Mouse (Mus musculus) ovary, postnatal 14 days (tissue): Measurements from ENCODE around the gene Tmprss11a.

ENCODE experiments used
- DNase-seq: peaks from one replicate; pipeline ENCODE4 v3.0.0; 2022; ENCODE audit warnings: low spot score

The Tmprss11a gene

DNA sequence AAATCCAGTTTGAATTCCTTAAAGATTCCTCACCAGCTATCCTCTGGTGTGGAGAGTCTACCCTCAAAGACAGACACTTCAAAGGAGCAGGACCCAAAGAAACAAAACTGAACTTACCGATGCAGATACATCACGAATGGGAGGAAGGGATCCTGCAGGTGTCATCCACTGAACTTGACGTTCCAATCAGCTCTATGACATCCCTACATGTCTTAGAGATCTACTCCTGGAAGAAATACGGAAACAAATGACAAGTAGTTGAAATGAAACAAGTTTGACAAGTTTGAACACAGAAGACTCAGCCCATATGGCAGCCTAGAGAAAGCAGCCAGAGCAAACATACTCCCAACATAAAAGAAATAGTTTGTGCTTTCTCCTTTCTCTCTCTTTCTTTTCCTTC is at the start of gene Tmprss11a:
TSS of gene Tmprss11a (minus strand) at position 101 of the 400 bp plus-strand sequence.
- no peak for DNase-seq

DNA sequence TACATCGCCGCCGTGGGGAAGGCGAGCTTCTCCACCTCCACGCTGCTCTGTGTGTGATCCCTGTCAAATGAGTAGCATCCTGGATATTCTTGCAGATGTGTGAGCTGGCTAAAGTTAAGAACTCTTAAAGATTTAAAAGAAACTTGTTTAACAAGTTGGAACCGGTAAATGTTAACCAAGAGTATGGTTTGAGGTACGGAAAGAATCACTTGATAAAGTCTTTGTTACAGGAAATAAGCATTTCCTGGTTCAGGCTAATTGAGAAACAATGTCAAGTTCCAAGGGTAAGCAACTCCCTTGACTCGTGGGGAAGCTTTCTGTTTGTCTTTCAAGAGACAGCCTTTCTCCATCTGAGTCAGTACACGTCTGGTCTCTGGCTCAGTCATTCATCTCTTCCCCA is 49.7 kb upstream of the Tmprss11a start, which contains the start of gene Tmprss11g:
TSS of gene Tmprss11g (minus strand) at position 101 of the 400 bp plus-strand sequence.
- DNase-seq, result no peak

DNA sequence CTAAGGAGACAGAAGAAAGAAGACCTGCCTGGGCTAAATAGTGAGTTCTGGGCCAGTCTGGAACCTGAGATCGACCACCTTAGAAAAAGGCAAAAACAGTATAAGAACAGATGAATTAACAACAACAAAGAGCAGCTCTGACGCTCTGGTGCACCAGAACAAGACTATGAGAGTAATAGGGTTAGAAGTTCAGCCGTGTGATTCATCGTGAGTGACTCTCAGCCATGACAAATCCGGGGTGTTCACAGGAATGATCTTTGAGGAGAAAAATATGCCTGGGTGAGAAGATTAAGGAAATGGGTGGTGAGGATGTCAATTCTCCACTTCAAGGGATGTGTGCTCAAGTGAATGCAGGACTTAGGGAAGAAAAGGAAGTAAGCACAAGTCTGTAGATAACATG is 42.7 kb upstream of the Tmprss11a start:
- DNase-seq, result no peak

DNA sequence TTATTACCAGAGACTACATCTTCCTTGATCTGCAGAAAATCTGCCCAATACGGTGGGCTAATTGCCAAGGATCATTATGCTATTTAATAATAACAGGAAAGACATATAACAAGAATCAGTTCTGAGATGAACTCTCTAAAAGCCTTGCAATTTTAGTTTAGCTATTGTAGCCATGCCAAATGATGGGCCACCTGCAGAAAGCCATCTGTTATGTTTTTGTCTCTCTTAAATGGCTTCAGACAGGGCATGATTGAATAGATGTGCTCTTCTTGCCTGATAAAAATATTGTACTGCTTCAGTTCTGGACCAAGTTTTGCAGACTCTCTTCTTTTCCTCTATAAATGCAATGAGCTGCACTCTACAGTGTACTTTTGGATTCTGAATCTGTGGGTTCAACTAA is 24.7 kb upstream of the Tmprss11a start:
- DNase-seq, result no peak

DNA sequence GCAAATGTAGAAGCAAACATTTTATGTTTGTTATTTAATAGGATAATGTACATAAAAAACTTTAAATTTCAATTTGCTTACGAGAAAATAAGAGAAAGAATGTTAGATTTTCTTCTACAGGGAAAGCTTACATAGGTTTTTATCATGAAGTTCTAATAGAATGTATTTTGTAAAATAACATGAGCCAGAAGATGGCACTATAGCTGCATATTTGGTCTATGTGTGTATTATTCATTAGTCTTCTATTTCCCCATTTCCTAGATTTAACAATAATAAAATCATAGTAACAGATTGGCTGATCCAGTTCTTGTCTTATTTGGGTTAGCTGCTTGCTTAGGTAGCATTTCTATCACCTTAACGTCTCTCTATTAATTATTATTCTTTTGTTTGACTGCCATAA is 13.8 kb upstream of the Tmprss11a start:
- DNase-seq, result no peak

DNA sequence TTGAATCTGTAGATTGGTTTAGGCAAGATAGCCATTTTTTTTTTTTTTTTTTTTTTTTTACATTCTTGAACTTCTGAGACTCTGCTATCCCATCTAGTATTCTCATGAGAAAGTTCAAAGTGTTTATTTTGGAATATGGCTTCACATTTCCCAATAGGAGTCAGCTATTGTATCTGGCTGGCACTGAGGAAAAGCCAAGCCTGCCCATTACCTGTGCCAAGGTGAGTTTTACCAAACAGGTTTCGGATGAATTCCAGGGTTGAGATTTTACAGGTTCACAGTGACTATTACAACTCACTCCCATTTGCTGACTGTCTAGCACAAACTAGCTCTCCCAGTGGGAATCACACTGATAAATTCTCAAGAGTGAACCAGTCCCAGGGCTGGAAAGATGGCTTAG is 13.2 kb upstream of the Tmprss11a start:
- no peak for DNase-seq

DNA sequence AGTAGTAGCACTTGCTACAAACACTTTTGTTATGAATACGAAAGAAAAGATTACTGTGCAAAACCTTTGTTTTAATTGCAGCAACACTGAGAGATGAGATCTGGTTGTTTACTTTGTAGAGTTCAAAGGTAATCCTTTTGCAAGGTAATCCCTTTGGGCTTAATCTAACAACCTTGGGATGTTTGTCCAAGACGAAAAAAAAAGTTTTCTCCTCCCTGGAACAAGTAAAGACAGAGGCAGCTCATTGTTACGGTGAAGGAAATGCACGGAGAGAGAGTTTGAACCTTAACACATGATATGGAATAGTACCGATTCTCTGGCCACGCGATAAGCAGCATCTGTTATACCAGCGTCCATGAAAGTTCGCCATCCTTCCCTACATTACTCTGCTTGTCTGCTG is 5.1 kb upstream of the Tmprss11a start:
- DNase-seq, result no peak

DNA sequence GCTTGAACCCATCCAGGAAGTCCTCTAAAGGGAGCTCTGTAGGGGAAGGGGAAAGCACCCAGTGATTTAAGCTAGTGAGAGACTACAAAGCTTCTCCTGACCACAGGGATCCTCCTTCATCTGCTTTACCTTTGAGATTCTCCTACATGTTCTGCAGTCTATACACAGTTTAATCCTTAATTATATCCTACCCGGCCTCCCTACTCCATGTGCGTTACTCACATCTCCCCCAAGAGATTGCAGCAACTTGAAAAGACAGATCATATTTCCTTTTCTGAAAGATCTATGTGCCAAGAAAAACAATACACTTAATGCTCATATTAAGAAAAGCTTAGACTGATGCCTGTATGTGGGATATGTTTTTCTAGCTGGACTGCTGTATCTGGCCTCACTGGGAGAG is 29.5 kb downstream of the Tmprss11a start:
- DNase-seq, result no peak

DNA sequence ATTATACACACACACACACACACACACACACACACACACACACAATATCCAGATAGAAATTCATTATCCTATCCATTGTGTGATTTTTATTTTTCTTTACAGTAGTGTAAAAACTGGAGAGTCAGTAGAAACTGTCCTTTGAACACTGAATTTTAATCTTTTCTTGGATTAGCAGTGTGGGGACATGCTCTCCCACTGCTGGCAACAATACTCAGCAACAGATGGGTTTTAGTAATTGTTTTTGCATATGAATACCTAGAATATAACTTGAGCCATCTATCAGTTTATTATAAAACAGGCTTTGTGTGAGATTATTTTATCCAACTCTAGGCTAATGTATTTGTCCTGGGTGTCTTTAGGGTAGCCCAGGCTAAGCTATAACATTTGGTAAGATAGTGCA is 30.2 kb downstream of the Tmprss11a start:
- no peak for DNase-seq

DNA sequence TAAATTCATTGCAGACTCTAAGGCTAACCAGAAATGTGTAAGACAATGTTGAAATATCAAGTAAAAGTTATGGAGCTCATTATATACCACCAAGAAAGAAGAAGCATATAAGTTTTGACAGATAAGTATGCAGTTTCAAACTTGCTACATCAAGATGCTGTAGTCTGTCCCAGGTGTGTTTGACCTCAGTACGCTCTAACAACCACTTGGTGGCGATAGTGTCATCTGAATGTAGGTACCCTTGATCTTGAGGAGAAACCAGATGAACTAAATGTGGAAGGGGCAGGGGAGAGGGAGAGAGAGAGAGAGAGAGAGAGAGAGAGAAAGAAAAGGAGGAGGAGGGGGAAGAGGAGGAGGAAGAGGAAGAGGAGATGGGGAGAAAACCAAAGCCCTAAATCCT is 36.1 kb downstream of the Tmprss11a start:
- no peak for DNase-seq

DNA sequence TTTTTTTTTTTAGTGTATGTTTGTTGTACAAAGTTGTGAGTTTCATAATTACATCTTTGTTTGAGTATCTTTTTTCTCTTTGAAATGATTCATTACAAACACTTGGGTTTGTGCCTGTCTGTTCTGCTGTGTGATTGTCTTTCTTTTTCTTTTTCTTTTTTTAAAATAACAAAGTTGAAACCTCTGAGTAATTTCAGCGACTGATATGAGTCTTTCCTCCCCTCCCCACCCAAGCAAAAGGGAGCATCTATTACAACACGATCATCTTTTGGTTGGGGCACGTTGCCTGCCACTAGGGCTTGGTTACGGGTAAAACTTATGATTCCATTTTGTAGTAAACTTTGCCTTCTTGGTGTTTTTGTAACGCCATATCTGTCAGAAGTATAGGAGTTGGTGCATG is 37.7 kb downstream of the Tmprss11a start:
- DNase-seq, result no peak

DNA sequence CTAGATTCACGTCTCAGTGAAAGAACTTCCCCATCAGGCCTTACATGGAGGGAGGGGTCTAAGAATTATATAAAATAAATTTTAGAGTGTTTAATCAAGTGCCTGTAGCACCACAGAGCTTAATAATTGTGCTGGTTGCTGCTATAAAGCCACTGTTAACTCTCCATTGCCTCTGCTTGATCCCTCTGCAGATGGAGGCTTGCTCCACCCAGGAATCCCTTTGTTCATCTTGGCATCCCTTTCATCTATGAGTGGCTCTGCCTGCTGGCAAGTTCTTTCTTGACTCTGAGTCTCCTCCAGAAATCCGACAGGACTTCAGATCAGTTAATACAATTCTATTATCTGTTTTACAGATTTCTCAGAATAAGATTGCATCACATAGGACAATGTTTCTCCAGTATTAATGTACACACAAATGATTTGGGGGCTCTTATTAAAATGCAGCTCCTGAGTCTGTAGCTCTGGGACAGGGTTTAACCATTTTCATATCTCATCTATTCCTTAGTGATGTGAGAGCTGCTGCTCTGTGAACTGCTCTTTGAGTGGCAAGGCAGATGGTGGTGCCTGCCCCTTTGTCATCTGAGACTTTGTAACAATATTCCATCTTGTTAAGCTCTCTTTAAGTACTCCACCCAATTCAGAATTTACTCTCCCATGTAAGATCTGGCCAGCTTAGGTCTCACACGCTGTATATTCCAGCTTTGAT is 47.3 kb downstream of the Tmprss11a start:
- DNase-seq, result no peak

DNA sequence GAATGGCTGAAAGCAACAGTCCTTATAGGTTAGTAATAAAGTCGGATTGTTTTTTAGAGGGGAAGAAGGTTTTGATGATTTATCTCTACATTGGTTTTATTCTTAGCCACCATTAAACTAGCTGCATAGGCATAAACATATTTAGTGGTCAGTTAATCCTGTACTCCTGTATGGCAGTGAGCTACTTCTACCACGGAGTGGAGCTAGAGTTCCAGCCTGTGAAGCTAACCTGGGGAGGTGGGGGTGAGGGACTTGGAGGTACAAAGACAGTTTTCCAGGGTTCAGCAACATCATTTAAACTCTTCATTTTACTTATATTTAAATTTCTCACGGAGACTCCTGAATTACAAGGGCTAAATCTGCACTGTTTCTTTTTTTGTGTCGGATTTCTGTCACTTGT is 49.3 kb downstream of the Tmprss11a start:
- DNase-seq, result no peak

DNA sequence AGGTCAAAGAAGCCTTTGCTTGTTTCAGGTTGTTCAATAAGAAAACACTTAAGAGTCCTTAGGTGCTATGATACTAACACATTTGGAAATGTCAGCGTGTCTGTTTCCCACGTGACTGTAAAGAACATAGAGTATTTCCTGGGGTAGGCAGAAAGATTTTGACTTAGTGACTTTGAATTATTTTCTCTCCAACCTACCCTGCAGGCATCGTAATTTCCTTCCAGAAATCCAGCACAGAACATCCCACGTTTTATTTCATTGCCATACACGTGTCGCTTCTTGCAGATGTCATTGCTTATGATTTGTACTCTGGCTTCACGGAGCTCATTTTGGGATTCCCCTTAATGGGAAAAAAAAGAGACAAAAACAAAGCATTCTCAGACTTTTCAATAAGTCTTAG is 54.5 kb downstream of the Tmprss11a start:
- DNase-seq, result no peak

DNA sequence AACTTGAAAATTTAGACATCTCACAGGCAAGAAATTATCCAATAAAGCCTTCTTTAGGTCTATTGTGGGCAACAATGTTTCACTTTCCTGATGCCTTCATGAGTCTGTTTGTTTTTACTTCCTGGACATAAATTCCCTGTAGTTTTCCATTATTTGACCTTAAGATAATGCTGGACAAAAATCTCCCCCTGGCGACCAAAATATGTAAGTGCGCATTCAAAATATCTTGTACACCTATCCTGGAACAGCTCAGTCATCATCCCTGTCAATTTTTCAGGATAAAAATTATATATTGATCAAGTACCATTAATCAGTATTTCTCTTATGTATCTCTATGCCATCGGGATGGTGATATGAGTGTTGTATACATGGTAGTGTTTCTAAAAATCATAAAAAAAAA is 58.0 kb downstream of the Tmprss11a start:
- DNase-seq, result peak; percentile 6

DNA sequence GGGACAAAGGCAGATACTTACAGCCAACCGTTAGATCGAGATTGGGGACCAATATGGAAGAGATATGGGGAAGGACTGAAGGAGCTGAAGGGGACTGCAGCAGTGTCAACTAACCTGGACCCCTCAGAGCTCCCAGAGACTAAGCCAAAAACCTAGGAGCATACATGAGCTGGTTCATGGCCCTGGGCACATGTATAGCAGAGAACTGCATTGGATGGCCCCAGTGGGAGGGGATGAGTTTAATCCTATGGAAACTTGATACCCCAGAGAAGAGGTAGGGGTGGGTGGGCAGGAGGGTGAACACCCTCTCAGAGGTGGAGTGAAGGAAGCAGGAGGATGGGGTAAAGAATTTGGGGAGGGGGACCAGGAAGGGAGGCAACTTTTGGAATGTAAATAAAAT is 60.8 kb downstream of the Tmprss11a start:
- DNase-seq, result no peak

DNA sequence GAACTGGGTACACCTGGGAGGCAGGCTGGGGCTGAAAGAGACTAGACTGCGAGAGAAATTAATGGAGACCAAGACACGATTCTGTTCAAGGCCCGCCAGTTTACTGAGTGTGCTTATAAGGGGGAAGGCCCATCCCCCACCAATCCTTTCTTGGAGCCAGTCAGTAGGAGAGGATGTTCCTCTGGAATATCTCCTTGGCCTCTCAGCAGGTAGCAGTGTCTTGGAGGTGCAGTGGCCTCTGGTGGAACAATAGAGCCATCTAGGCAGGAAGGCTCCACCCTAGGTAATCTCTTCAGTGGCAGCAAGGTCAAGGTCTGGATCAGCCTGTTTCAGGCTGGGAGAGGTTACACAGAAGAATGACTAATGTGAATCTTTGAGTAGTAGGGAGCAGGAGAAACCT is 61.6 kb downstream of the Tmprss11a start:
- no peak for DNase-seq

DNA sequence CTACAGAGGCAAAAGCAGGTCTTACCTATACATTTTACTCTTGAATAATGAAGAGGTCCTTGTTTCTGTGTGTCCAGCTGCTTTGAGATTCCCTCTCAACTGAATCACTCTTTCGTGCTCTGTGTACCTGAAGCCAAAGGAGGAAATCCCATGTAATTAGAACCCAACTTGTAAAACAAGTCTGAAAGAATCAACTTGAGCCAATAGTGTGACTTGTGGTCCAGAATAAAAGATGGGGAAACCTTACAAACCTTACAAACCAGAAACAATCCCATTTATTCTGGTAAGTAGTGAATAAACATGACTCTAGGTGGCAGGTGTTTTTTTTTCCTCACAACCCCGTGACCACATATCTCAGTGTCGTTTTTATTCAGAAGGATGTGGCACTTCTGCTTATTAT is 95.5 kb downstream of the Tmprss11a start, which contains the start of gene Tmprss11d:
TSS of gene Tmprss11d (minus strand) at position 101 of the 400 bp plus-strand sequence.
- no peak for DNase-seq
